In genomic region chr7:44560435-44561400, GRCm38 (mm10) we compare ENCODE assay signal across 8 mouse cellular contexts. TPM values are rescaled to one million over a fixed set of nuclear protein-coding genes. Genes with fewer than 3 reads are reported as not detected.
DNase-seq lines count a peak whose midpoint lies in the region; ATAC-seq and TF ChIP-seq lines count a peak whose summit lies in the region.

No protein-coding gene starts in this region.

- H3K79me2 ChIP-seq in liver, adult 2 months (ENCODE audit: control insufficient read depth, insufficient read depth, low read length) = no peaks in the 10 kb centered on the region

- H3K9me3 ChIP-seq in stomach, postnatal 0 days (ENCODE audit: control insufficient read depth, low read length) = no peaks in the 10 kb centered on the region

- no peak overlapping the region for H3K4me3 ChIP-seq in liver, adult 2 months (ENCODE audit: insufficient read depth, low read depth, low read length)
- H3K4me3 ChIP-seq in stomach, postnatal 0 days (ENCODE audit: low read depth, low read length) = no peak overlapping the region

- no peak for TF ChIP-seq EP300 in stomach, postnatal 0 days (optimal IDR thresholded peaks at IDR 0.05)

- H3K27me3 ChIP-seq in liver, adult 2 months (ENCODE audit: control insufficient read depth, insufficient read depth, low read length) = no peaks in the 10 kb centered on the region
- no peaks in the 10 kb centered on the region for H3K27me3 ChIP-seq in stomach, postnatal 0 days (ENCODE audit: control insufficient read depth, insufficient read depth, low read length)

- TF ChIP-seq POLR2A in liver, adult 2 months (IDR thresholded peaks at IDR 0.05; ENCODE audit: extremely low read depth, insufficient read depth, low read length) = no peak

- no peak overlapping the region for H3K4me2 ChIP-seq in stomach, postnatal 0 days (replicated peaks; ENCODE audit: low read depth)

- no peaks in the 10 kb centered on the region for H3K4me1 ChIP-seq in liver, adult 2 months (ENCODE audit: control insufficient read depth, insufficient read depth, low read length)
- H3K4me1 ChIP-seq in stomach, postnatal 0 days (replicated peaks; ENCODE audit: control insufficient read depth, insufficient read depth) = no peaks in the 10 kb centered on the region

- H3K9ac ChIP-seq in liver, adult 2 months (ENCODE audit: low read depth, low read length) = no peak overlapping the region
- H3K9ac ChIP-seq in stomach, postnatal 0 days (ENCODE audit: low read length) = no peak overlapping the region

- no peaks in the 10 kb centered on the region for H3K36me3 ChIP-seq in liver, adult 2 months (ENCODE audit: control insufficient read depth, insufficient read depth, low read length)
- H3K36me3 ChIP-seq in stomach, postnatal 0 days (ENCODE audit: control insufficient read depth, insufficient read depth, low read length) = no peaks in the 10 kb centered on the region

- 52% methylated on average over 18 of the region's 18 CpGs for WGBS in liver, adult 2 months
- WGBS in stomach, postnatal 0 days = 51% methylated on average over 18 of the region's 18 CpGs

- peak; percentile 89 for DNase-seq in 416B (ENCODE audit: low read depth)
- peak; percentile 52 for DNase-seq in Muller cell, postnatal 12 days (ENCODE audit: inconsistent ontology term)
- peak; percentile 78 for DNase-seq in cerebellum, adult 9-11 months
- peak; percentile 64 to 76 for DNase-seq in frontal cortex, postnatal 25 days (ENCODE audit: low spot score in 2 of 2)
- DNase-seq in kidney, adult 9 months = peak; percentile 87
- peak; percentile 52 for DNase-seq in liver, adult 2 months (ENCODE audit: extremely low read depth, low read depth, low spot score)
- DNase-seq in natural killer cell, adult 2 months (ENCODE audit: low spot score in 2 of 2) = peak; percentile 65 to 82
- DNase-seq in stomach, postnatal 0 days (ENCODE audit: low spot score) = peak; percentile 81

- peak; percentile 82 for TF ChIP-seq CTCF in liver, adult 2 months (IDR thresholded peaks at IDR 0.05; ENCODE audit: low read depth, low read length)
- peak; percentile 87 for TF ChIP-seq CTCF in stomach, postnatal 0 days (IDR thresholded peaks at IDR 0.05; ENCODE audit: low read depth)

- ATAC-seq in stomach, postnatal 0 days (ENCODE audit: low FRiP score, low TSS enrichment) = no peak

- no peak overlapping the region for H3K27ac ChIP-seq in liver, adult 2 months (replicated peaks; ENCODE audit: insufficient read depth, low read depth, low read length)
- H3K27ac ChIP-seq in stomach, postnatal 0 days (replicated peaks) = no peak overlapping the region

RNA-seq across cellular contexts. Expression of gene Nr1h2, which starts 7.0 kb away (rescaled TPM):
- 21.6 and 30.8 TPM in 2 replicates for total RNA-seq in liver, adult 2 months (2014; rRNA removed)
- polyA plus RNA-seq in liver, adult 2 months (2012; rRNA removed) = 74.9 and 80.3 TPM in 2 replicates
- 56.5 and 59.7 TPM in 2 replicates for polyA plus RNA-seq in stomach, postnatal 0 days (2015; fragmentation: Nextera tagmentation; extraction: Ambion mirVana)

RNA-seq across cellular contexts. Expression of gene Napsa, which starts 11.5 kb away (rescaled TPM):
- total RNA-seq in liver, adult 2 months (2014; rRNA removed) = 0.65 and 1.6 TPM in 2 replicates
- 1.1 and 1.7 TPM in 2 replicates for polyA plus RNA-seq in liver, adult 2 months (2012; rRNA removed)
- polyA plus RNA-seq in stomach, postnatal 0 days (2015; fragmentation: Nextera tagmentation; extraction: Ambion mirVana) = 0.50 and 0.55 TPM in 2 replicates

RNA-seq across cellular contexts. Expression of gene Pold1, which starts 12.1 kb away (rescaled TPM):
- total RNA-seq in liver, adult 2 months (2014; rRNA removed) = 2.4 and 4.0 TPM in 2 replicates
- polyA plus RNA-seq in liver, adult 2 months (2012; rRNA removed) = 5.2 and 6.5 TPM in 2 replicates
- 18.7 and 18.9 TPM in 2 replicates for polyA plus RNA-seq in stomach, postnatal 0 days (2015; fragmentation: Nextera tagmentation; extraction: Ambion mirVana)

RNA-seq across cellular contexts. Expression of gene Spib, which starts 28.8 kb away (rescaled TPM):
- total RNA-seq in liver, adult 2 months (2014; rRNA removed) = 0.18 and 0.81 TPM in 2 replicates
- 0.56 and 1.9 TPM in 2 replicates for polyA plus RNA-seq in liver, adult 2 months (2012; rRNA removed)
- 0.13 and 0.22 TPM in 2 replicates for polyA plus RNA-seq in stomach, postnatal 0 days (2015; fragmentation: Nextera tagmentation; extraction: Ambion mirVana)

RNA-seq across cellular contexts. Expression of gene Kcnc3, which starts 29.7 kb away (rescaled TPM):
- total RNA-seq in liver, adult 2 months (2014; rRNA removed) = 0.37 and 1.2 TPM in 2 replicates
- 4.6 and 5.3 TPM in 2 replicates for polyA plus RNA-seq in liver, adult 2 months (2012; rRNA removed)
- 0.06 and 0.10 TPM in 2 replicates for polyA plus RNA-seq in stomach, postnatal 0 days (2015; fragmentation: Nextera tagmentation; extraction: Ambion mirVana)
